Mouse (Mus musculus) left cerebral cortex, adult 9 months (tissue): Measurements from ENCODE around the gene Rp9.

Experiments used
- DNase-seq, 2 experiments: peaks; one replicate each; pipeline ENCODE4 v3.0.0; 2022; ENCODE audit warnings: low spot score in 2 of 2

Gene Rp9

DNA sequence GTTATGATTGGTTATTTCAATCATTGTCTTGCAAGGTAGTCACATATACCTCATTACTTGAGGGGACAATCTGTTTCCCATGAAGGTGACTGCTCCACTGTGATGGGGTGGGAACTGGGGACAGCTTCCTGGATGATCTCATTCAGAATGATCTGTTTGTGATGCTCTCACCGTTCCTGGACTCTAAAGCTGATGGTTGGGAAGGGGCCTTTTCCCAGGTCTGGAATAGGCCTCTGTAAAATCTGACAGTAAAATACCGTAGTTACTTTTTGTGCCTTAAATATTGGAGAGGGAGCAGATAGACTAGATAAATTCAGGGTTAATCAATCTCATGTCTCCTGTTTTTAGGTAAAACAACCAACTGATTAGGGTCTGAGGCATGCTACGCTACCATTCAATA is at the start of gene Rp9:
TSS of gene Rp9 (minus strand) at position 101 of the 400 bp plus-strand sequence.
- DNase-seq, result no peak

GRCm38 (mm10) chr9:22518394-22519041 is 49.0 kb upstream of the Rp9 start:
- DNase-seq, result peak in 1 of 2 experiments; percentile 40

DNA sequence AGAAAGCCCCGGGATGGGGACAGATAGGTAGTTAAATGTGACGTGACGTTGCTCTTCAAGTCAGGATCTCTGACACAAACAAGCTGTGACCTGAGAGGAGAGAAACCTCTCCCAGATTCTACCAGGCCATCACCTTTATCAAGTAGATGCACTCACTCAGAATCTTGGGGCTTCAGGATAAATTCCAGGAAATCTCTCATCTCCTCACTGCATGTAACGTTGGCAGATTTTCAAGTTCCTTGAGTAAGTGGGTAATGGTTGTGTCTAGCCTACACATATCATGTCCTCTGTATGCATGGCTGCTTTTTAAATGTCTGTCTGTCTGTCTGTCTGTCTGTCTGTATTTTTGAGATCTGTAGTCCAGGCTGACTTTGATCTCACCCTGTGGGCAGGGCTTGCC is 45.5 kb upstream of the Rp9 start:
- DNase-seq, result no peak

DNA sequence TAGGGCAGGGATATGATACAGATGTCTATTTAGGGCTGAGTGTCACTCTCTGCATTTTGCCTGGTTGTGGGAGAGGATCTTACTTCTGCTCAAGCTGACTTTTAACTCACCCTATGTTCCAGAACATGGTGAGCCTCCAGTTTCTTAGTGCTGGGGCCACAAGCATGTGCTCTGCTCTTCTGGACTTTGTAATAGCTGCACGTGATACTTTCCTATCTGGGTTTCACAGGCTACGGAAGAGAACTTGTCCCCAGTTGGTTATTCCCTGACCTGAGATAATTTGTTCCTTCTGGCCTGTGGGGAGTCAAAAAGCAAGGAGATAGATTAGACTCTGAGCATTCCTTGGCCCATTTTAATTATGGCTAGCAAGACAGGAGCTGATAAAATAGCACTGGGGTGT is 36.0 kb upstream of the Rp9 start:
- no peak for DNase-seq

- no peak for DNase-seq
Observed at GRCm38 (mm10) chr9:22503581-22503980, 34.0 kb upstream of the Rp9 start.

- DNase-seq, result no peak
Observed at GRCm38 (mm10) chr9:22502972-22503371, 33.4 kb upstream of the Rp9 start.

GRCm38 (mm10) chr9:22497021-22497767 is 27.7 kb upstream of the Rp9 start:
- no peak for DNase-seq

- DNase-seq, result no peak
Observed at GRCm38 (mm10) chr9:22495133-22495532, 25.6 kb upstream of the Rp9 start.

DNA sequence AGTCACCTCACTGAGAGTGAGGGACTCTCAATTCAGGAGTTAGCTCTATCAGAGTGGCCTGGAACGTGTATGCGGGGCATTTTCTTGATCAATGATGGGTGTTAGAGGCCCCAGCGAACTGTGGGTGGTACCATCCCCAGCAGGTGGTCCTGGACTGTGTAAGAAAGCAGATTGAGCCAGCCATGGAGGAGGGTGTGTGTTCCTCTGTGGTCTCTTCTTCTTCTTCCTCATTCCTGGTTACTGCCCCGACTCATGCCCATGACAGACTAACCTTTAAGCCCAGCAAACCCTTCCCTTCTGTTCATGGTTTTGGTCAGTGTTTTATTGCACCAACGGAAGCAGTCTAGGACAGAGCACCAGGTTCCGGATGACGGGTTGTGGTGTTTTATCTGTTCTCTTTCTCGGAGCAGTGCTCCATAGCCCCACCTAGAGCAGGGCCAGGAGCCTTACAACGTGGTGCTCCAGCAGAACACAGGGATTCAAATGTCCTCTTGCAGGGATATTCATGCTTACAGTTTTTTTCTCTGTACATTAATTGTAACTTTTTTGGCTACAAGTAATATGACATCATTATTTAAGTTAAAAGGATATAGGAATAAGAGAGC is 24.8 kb upstream of the Rp9 start:
- no peak for DNase-seq

DNA sequence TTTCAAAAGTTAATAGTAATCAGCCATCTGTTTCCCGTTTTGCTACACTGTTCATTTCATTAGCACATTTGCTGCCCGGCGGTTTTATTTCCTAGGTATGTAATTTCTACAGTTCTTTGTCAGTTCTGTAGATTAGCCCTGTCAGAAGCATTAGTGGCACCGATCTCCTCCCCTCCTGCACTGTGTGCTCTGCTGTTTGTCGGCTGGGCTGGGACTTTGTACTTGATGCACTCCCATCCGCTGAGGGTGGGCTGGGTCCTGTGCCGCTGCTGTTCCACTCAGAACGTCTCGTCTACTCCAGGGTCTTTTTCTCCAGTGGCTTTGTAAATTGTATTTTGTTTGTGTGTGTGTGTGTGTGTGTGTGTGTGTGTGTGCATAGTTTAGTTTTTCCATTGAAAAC is 19.4 kb upstream of the Rp9 start:
- no peak for DNase-seq

- no peak for DNase-seq
Observed at GRCm38 (mm10) chr9:22486211-22486610, 16.7 kb upstream of the Rp9 start.

DNA sequence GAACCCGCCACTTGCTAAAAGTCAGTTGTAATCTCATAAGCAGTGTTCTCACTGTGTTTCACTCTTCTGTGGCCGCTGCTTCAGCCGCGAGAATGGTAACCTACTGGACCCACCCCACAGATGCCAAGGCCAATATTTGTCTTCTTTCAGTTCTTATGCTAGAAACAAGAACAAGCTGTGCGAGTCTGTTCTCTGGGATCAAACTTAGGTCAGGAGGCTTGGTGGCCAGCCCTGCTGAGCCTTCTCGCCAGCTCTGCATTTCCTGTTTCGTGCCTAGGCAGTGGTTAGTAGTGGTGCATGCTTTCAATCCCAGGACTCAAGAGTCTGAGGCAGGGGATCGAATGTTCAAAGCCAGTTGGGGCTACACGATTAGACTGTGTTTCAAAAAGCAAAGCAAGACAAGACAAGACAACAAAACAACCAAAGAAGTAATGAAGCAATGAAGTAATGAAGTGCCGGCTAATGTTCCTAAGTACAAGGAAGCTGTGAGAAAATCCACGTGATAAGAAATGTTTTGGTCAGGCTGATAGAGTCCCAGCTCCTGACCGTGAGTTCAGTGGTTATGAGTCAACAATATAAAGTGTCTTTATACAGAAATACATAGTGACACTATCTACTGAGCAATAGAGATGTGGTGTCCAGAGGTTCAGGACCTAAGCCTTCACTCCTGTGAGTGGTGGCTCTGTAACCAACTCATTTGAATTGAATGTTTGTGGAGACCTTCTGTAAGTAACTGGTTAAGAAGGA is 15.2 kb upstream of the Rp9 start:
- DNase-seq, result no peak

- peak in 1 of 2 experiments; percentile 35 for DNase-seq
Observed at GRCm38 (mm10) chr9:22483866-22484561, 14.5 kb upstream of the Rp9 start.

DNA sequence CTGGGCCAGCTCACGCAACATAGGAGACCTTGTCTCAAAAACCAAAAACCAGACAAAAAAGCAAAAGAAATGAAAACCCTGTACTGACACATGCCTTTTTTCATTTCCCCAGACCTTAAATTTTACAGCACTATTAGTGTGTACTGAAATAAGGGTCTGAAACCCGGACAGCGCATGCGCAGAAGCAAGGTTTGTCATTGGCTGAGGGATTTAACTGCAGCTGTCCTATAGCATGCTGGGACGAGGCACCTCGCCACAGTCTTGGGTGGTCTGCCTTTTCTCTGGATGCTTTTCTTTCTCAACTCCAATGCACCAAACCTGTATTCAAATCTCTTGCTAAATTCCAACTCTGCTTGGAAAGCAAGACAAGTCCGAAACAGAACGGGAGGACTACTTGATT is 9.4 kb upstream of the Rp9 start:
- DNase-seq, result no peak

DNA sequence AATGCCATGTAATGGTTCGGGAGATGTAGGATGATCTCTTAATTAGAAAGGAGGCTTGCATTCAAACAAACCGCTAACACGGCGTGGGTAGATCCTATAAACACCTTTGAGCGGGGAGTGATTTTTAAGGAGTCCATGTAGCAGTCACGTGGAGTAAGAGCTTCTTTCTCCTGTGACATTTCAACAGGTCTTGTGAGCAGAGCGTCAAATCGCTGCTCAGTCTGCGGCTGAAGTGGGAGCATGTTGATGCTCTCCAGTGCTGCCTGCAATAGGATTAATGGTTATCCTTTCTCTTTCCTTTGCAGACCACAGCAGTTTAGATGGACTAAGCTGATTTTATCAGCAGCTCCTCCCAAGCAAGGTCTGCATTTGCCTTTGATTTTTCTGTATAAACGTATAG is 6.7 kb upstream of the Rp9 start:
- DNase-seq, result peak in 1 of 2 experiments; percentile 26

DNA sequence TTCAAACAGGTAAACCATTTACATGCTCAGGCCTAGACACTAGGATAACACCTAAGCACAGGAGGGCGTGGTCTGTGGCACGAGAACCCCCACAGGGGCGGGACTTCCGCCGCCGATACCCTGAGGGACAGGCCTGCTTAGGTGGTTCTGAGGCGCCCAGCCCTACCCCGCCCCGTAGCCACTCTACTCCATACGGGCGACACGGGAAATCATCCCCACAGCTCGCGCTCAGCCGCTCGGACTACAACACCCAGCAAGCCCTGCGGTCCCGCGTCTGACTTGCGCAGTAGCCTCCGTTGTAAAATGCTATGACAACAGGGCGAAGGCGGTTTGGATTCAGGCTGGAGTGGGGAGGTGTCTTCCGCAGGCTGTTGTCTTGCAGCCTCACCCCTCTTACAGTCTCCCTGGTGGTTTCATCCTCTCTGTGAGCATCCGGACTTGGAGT is 5.9 kb upstream of the Rp9 start, which contains the start of gene Bbs9:
TSS of gene Bbs9 (plus strand) at position 292 of the 445 bp plus-strand sequence.
- peak; percentile 93 to 97 for DNase-seq

- DNase-seq, result no peak
Observed at GRCm38 (mm10) chr9:22468899-22469259, 664 bp downstream of the Rp9 start.

DNA sequence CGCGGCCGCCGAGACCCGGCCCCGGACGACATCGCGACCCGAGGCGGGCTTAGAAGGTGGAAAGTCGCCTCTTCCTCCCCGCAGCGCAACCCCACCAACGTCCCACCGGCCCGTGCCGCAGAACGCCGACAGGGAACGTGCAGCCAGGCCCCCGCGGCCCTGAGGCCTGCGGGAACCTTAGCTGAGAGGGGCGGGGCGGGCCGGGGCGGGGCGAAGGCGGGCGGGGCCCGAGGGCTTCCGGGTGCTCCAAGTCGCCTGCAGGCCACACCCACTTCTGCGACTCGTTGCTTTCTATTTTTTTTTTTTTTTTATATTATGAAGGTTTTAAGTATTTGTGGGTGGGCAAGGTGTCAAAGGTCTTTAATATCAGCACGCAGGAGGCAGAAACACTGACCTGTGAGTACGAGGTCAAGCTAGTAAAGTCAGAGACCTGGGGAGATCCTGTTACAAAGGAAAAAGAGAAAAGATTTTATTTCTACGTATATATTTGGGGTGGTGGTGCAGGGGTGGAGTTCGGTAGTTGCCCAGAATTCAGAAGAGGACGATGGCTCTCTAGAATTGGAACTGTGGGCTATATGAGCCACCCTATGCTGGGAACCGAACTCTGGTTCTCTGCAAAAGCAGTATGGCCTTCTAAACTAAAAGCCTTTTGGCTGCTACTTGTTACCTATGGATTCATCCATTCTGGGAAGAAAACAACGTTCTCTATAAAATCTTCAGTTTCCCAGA is 1.2 kb downstream of the Rp9 start:
- peak in 1 of 2 experiments; percentile 16 for DNase-seq

- no peak for DNase-seq
Observed at GRCm38 (mm10) chr9:22467371-22468169, 2.0 kb downstream of the Rp9 start.

GRCm38 (mm10) chr9:22466212-22466611 is 3.3 kb downstream of the Rp9 start:
- DNase-seq, result no peak
